Mouse (Mus musculus): Measurements from ENCODE around the gene Ogg1. TPM values are rescaled to one million over a fixed set of nuclear protein-coding genes. Genes with fewer than 3 reads are reported as not detected.
A peak's percentile ranks its signal among the peaks of the same experiment; 100 is the strongest.

The Ogg1 gene
- total RNA-seq, 2 experiments from 2014 or later, result 4.1 to 5.1 TPM

DNA sequence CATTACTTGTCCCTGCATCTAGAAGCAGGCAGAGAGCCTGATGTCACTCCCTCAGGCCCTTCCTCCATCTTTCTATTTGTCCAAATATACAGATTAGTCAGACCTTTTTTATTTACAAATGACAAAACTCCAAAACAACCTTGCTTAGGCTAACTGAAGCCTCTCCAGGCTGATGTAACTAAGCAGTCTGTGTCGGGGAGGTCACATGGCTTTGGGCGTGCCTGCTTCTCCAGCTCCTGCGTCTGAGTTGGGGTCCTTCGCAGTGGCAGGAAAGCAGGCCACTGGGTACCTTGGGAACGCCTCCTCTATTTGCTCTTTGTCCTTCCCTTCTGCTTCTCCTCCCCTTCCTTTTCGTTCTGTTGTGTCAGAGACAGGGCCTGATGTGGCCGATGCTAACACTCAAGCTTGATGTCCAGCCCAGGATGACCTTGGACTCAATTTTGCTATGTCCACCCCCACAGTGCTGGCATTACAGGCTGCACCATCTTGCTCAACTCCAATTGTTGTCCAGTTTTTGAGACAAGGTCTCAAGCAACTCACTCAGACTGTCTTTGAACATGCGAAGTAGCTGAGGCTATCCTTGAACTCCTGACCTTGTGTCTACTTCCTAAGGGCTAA lies 37.9 kb downstream of the Ogg1 start:
- intact Hi-C loops (cut with DNase I), result no loop called here
- no peak for DNase-seq

DNA sequence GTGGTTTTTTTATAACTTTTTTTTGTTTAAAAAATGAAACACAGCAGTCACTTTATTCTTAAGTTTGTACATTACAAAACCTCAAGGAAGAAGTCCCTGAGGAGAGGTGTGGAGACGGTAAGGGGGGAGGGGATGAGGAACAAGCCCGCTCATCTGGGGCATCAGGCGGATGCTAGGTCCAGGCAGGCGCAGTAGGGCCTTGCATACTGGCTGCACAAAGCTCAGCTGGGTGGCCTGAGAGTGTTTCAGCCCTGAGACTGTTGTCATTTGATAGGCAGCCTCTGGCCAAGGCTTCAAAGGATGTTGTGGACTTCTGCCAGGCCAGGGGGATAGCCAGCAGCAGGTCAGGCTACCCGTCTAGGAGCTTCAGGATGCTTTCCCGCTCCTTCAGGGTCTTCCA lies 39.9 kb downstream of the Ogg1 start:
- intact Hi-C loops (cut with DNase I), result no loop called here
- no peak for DNase-seq

GRCm38 (mm10) chr6:113367574-113367973 lies 40.8 kb downstream of the Ogg1 start:
- intact Hi-C loops (cut with DNase I), result no loop called here

DNA sequence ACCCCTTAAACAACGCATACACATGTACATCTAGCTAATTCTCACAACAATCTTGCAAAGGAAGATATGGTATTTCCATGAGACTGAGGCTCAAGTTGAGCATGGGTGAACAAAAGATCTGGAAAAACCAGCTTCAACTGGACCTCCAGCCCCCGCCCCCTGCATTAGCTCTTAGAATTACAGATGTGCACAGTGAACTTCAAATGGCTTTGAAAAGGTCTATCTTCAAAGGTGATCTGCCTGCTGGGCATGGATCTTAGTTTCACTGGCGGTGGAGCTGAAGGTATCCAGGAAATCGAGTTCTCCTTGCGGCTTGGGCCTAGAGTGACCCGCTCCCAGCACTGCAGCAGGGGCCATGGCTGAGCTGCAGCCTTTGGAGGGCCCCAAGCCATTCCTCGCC lies 41.4 kb downstream of the Ogg1 start:
- no peak for DNase-seq
- intact Hi-C loops (cut with DNase I), result no loop called here

More at GRCm38 (mm10) chr6:113367574-113367973, 40.8 kb downstream of the Ogg1 start:
- no peak for DNase-seq

GRCm38 (mm10) chr6:113368577-113368976 lies 41.8 kb downstream of the Ogg1 start:
- no peak for DNase-seq
- intact Hi-C loops (cut with DNase I), result no loop called here

DNA sequence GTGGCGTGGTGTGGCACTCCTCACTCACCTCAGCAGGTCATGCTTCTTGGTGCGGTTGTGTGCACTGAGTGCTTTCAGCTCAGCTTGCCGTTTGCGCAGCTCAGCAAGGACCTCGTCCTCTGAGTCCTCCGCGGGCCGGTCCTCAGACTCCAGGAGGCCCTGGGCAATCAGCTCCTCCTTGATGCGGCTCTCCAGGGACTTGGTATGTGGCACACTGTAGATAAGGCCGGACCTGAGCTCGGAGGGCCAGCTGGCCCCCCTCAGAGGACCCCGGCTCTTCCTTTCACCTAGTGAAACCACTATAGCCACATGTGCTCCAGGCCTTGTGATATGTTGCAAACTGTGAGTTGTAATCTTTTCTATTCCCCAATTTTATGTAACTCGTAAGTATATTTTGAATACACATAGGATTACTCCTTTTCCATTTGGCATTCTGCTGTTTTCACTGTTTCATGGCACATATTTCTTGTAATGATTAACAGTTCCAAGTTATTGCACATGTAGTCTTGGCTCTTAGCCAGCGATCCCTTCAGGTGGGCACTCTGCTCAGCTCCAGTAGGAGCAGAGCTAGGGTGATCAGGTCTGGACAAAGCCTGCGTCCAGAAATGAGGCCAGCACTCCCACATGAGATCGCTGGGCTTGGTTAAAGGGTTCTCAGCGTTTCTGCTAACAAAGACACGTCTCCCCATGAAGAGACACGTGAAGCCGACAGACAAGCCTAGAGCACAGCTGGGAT lies 43.6 kb downstream of the Ogg1 start:
- no peak for DNase-seq
- intact Hi-C loops (cut with DNase I), result no loop called here

DNA sequence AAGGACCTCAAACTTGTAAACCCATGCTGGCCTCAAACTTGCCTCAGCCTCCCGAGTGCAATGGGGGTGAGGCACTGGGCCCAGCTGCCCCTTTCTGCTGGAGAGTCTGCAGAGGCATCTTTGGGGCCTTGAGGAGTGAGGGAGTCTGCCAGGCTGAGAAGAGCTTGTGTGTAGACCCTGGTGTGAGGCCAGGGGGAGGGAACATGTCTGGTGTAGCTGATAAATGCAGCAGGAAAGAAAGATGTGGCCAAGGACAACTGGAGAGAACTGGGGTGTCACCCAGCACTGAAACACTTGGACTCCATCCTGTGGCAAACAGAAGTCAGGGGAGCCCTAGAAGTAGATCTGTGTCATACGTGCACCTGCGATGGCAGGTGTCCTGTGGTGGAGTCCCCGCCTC lies 46.7 kb downstream of the Ogg1 start:
- DNase-seq, result no peak
- intact Hi-C loops (cut with DNase I), result no loop called here

DNA sequence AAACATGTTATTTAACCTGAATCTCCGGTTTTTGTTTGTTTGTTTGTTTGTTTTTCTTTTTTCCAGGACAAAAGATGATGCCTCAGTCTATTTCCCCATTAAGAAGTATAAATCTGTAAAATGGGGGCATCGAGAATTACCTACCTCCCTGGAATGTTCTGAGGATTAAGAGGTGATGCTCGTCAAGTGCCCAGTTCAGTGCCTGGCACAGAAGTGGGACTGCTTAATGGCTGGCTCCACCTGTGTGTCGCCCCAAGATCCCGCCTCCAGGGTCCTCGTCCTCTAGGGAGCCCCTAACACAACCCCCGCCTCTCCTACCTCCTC lies 50.4 kb downstream of the Ogg1 start:
- DNase-seq, result no peak
- intact Hi-C loops (cut with DNase I), result no loop called here

DNA sequence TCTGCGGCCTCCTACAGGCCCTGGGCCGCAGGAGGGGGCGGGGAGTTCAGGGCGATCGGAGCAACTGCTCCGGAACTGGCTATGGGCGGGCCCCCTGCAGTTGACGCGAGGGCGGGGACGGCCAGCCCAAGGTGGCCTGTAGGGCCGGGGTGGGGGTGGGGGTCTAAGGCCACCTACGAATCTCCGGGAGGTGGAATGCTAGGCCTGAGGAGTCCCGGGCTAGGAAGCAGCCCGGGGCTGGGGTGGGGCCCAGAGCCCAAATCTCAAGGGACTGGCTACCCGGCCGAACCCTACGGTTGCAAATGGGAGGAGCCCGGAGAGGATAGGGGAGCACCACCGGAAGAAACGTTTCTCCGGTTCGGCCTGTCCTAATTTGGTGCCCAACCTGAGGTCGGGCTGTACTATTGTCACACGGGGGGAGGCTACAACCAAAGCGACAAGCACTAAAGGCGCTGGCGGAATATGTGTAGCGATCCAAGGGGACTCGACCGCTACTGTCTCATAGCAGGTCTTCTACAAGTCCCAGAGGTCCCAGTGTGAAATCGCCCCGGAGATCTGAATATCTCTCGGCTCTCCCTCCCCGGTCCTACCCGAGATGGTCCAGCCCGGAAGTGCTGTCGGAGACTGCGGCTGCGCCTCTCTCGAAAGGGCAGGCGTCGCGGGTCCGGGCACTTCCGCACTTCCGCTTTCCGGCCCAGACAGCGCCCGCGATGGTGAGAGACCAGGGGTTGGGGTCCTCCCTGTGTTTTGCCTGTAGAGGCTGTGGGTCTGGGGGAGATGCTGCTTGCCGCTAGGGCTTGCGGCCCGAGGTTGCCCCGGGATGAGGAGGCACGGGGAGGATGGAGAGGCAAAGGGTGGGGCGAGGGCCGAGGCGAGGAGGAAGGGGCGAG lies 51.0 kb downstream of the Ogg1 start, which contains the start of the genes Tada3 and Arpc4:
Gene Tada3, minus strand, starts transcription at position 388 of the 890 bp plus-strand sequence.
Gene Arpc4, plus strand, starts transcription at position 620 of the 890 bp plus-strand sequence.
- intact Hi-C loops (cut with DNase I), result no loop called here

DNA sequence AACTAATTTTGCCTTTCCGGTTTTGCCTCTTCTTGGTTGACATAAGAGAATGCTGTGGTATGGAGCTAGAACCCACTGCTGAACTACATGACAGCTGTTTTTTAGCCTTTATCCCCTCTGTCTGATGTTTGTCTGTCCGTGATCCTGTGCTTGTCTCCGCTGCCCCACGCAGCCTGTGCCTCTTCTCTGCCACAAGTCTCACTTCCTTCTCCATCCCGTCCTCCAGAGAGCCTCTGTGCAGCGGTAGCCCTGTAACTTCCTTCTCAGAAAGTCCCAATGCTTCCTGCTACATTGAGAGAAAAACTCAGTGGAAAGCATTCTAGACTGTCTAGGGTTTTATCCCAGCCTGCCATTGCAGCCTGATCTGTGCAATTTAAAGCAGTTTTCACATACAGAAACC lies 52.5 kb downstream of the Ogg1 start:
- intact Hi-C loops (cut with DNase I), result no loop called here
- DNase-seq, result no peak

More for the DNA sequence above, 51.0 kb downstream of the Ogg1 start, which contains the start of the genes Tada3 and Arpc4:
- DNase-seq, result peak; percentile 89 to 91

DNA sequence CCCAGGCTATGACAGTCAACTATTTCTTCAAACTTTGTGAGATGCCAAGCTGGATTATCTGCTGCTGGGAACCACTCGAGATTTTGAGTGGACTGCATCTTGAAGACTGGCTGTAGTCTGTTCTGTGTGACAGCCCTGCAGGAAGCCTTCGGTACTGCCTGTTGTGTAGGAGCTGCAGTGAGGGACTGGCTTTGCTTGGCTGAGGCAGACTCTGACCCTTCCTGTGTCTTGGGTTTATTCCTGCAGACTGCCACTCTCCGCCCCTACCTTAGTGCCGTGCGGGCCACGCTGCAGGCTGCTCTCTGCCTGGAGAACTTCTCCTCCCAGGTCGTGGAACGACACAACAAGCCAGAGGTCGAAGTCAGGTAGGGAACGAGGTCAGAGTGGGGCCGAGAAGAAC lies 53.7 kb downstream of the Ogg1 start:
- intact Hi-C loops (cut with DNase I), result no loop called here

DNA sequence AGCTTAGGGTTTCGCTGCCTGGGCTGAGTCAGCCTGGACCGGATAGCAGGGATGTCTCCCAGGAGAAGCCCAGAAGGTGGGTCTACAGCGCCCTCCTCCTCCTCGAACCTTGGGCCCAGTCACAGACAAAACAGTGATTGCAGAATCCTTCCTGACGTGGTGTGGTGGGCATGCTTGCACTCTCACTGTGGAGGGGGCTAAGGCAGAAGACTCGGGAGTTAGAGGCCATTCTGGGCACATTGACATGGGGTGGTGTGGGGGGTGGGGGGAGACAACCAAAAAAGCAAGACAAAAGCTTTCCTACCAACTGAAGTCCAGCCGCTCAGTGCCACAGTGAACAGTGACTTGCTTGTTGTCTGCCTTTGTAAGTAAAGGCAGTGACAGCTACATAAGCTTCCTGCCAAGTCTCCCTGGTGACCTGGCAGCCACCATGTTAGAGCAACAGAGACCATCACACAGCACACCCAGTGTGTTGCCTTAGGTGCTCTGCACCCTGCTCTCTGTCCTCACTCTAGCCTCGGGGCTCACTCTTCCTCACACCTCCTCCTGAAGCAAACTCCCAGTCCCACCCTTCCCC lies 57.7 kb downstream of the Ogg1 start:
- no peak for DNase-seq
- intact Hi-C loops (cut with DNase I), result no loop called here

More for the DNA sequence above, 53.7 kb downstream of the Ogg1 start:
- no peak for DNase-seq

Other genes with a start within 250 kb of the Ogg1 start
- gene Setd5, start 249.6 kb upstream of the Ogg1 start, total RNA-seq (2021), result 10 to 100 TPM; 20.4 to 25.6 TPM
- under 1 TPM; 0.22 to 0.48 TPM for gene Lhfpl4, start 131.6 kb upstream of the Ogg1 start, total RNA-seq (2021)
- 10 to 100 TPM; 13.4 to 15.2 TPM for gene Mtmr14, start 89.1 kb upstream of the Ogg1 start, total RNA-seq (2021)
- gene Cpne9, start 44.7 kb upstream of the Ogg1 start, total RNA-seq (2021), result not detected
- 10 to 100 TPM in 1 of 2 experiments, 1 to 10 TPM in 1; 8.3 to 10.5 TPM for gene Brpf1, start 19.8 kb upstream of the Ogg1 start, total RNA-seq (2021)
- gene Camk1, start 17.0 kb downstream of the Ogg1 start, total RNA-seq (2021), result 10 to 100 TPM; 35.9 to 37.7 TPM
- gene Tada3, start 50.9 kb downstream of the Ogg1 start, total RNA-seq (2021), result 10 to 100 TPM; 11.5 to 13.3 TPM
- gene Arpc4, start 51.1 kb downstream of the Ogg1 start, total RNA-seq (2021), result 10 to 100 TPM; 49.1 to 50.7 TPM
- under 1 TPM; 0.42 to 0.66 TPM for gene Ttll3, start 62.3 kb downstream of the Ogg1 start, total RNA-seq (2021)
- 1 to 10 TPM; 8.1 to 8.9 TPM for gene Rpusd3, start 92.4 kb downstream of the Ogg1 start, total RNA-seq (2021)
- 10 to 100 TPM in 1 of 2 experiments, 1 to 10 TPM in 1; 3.7 to 14.3 TPM for gene Cidec, start 108.8 kb downstream of the Ogg1 start, total RNA-seq (2021)
- 10 to 100 TPM; 24.8 to 27.9 TPM for gene Jagn1, start 115.6 kb downstream of the Ogg1 start, total RNA-seq (2021)
- gene Il17re, start 131.5 kb downstream of the Ogg1 start, total RNA-seq (2021), result under 1 TPM; 0.13 to 0.15 TPM
- 1 to 10 TPM; 3.8 to 5.1 TPM for gene Il17rc, start 144.5 kb downstream of the Ogg1 start, total RNA-seq (2021)
- gene Creld1, start 156.3 kb downstream of the Ogg1 start, total RNA-seq (2021), result 10 to 100 TPM; 39.1 to 49.8 TPM
- gene Prrt3, start 175.0 kb downstream of the Ogg1 start, total RNA-seq (2021), result not detected
- gene Emc3, start 204.7 kb downstream of the Ogg1 start, total RNA-seq (2021), result 10 to 100 TPM; 52.9 to 55.7 TPM
- under 1 TPM; 0.20 to 0.30 TPM for gene Fancd2, start 204.7 kb downstream of the Ogg1 start, total RNA-seq (2021)